Mouse (Mus musculus) brain, embryonic 14.5 days (tissue): ENCODE measurements around the gene Rhbdd1.

Experiments
- CTCF ChIP-seq: fragments of 200-500 bp; IDR thresholded peaks from 2 replicates; pipeline ENCODE4 v1.5.1; 2012; ENCODE audit warnings: inconsistent platforms, mild to moderate bottlenecking, moderate library complexity, borderline replicate concordance; ENCODE audit not compliant: insufficient read depth, insufficient read length; ENCODE audit errors: extremely low read depth
- POLR2A ChIP-seq: fragments of 200-500 bp; IDR thresholded peaks from 2 replicates; pipeline ENCODE4 v1.6.1; 2012; ENCODE audit warnings: mild to moderate bottlenecking, inconsistent platforms, borderline replicate concordance; ENCODE audit not compliant: poor library complexity, insufficient read depth, insufficient read length, severe bottlenecking; ENCODE audit errors: extremely low read depth

- no peak for TF ChIP-seq CTCF
- TF ChIP-seq POLR2A, result no peak
Observed at GRCm38 (mm10) chr1:82281823-82282222, 34.4 kb upstream of the Rhbdd1 start.
